Mouse (Mus musculus): ENCODE data around the gene Lrmda.

Gene Lrmda

DNA sequence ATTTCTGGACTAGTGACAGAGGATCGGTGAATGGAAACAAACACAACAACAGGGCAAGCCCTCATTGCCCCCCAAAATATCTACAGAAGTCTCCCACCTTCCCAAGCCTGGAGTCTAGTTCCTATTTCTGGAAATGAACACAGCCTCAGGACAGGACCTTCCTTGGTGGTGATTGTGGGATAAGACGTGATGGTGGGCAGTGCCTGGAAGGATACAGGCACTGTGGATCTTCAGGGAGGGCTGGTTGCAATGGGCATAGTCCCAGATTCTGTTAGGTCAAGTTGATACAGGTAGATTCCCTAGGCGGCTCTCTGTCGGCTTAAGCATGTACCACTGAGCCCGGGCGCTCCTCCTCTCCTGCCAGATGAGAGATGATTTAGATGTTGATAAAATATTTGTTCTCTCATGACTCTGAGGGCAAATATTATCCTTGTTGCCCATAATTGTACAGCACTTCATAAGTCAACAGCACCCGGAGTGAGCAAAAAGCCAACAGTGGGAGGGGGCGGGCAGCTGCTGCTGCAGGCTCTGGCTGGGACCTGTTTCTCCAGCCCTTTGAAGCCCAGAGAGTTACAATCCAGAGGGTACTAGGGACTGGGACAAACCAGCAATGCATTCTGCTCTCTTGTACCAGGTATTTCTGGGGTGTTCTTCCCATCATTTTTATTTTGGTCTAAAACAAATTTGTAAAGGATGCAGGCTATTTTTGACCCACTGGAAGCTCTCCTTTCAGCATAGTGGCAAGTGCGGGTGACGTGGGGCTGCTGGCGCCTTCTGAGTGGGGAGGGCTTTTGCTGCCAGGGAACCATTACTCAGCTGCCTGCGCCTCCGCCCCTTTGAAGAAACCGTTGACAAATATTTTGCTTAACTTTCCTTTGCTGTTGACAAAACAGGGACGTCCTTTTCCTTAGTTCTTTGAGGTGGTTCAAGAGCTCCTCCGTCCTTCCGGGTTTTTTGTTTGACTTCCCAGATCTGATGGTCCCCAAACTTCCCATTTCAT is 630.8 kb downstream of the Lrmda start:
- no peak for DNase-seq (ENCODE audit: low spot score)

DNA sequence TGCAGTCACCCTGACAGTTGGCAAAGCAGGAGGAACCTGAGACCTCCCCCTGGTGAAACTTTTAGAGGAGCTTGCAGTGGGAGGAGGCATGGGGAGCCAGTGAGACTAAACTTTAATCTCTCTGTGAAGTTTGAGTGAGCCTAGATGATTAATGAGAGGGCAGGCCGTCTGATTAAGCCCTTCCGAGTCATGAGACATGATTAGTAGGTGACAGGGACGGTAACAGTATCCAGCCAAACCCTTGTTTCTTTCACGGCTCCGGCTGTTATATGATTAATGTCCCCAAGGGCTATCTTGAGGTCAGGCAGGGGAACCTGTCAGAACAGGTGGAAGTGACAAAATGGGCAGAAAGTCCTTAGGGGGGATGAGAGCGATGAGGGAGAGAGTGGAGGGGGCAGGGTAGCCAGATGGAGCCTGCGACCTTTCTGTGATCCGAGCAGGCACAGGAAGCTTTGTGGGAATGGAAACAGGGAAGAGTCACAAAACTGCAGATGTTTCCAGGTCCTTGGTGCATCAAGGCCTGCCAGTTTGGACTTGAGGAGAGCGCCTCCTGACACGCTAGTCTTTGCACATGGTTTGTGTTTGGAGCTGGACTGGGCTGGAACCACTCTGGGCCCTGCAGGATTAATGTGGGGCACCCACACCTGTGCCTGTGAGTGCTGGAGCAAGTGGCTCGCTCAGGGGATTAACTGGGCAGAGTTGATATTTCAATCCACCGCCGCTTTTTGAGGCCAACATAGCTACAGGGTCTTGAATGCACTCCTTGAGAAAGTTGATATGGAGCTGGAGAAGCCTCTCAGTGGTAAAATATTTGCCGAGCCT is 631.8 kb downstream of the Lrmda start:
- DNase-seq (ENCODE audit: low spot score) = no peak

GRCm38 (mm10) chr14:22662496-22662895 is 643.0 kb downstream of the Lrmda start:
- no peak for DNase-seq (ENCODE audit: low spot score)

GRCm38 (mm10) chr14:22666437-22666836 is 646.9 kb downstream of the Lrmda start:
- no peak for DNase-seq (ENCODE audit: low spot score)

GRCm38 (mm10) chr14:22668302-22668701 is 648.8 kb downstream of the Lrmda start:
- DNase-seq (ENCODE audit: low spot score) = no peak

- DNase-seq (ENCODE audit: low spot score) = no peak
Observed at GRCm38 (mm10) chr14:22668711-22669110, 649.2 kb downstream of the Lrmda start.

DNA sequence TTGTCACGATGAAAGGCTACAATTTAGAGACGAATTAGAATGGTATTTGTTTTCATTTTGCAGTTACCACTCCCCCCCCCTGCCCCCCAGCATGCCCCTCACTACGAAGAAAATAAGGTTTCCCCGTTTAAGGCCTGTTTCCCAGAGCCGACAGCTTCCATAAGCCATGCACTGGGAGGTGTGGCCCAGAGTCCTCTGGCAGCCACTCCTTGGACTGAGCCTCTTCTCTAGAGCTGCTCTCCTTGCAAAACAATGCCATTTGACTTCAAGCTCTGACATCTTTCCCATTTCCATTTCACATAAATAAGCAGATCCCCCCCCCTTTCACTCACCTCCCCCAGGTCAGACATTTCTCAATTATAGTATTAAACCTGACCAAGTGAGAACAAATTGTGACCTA is 654.1 kb downstream of the Lrmda start:
- DNase-seq (ENCODE audit: low spot score) = no peak

- DNase-seq (ENCODE audit: low spot score) = no peak
Observed at GRCm38 (mm10) chr14:22679008-22679704, 659.6 kb downstream of the Lrmda start.

GRCm38 (mm10) chr14:22679705-22680643 is 660.5 kb downstream of the Lrmda start:
- no peak for DNase-seq (ENCODE audit: low spot score)

DNA sequence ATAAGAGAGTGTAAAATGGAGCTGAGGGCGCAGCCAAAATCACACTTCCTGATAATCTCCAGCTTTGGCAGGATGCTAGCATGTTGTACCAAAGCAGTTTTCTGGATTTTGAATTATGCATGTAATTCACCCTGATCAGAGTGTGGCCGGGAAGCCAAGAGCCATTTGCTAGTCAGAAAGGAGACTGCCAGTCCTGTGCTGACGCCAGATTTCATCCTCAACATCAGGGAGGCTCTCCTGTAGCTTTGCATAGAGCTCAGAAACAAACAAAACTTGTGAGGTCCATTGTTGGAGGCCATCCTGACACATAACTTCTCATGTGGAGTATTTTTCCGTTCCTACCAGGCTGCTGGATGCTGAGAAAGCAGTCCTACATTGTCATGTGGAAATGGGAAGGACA is 667.4 kb downstream of the Lrmda start:
- no peak for DNase-seq (ENCODE audit: low spot score)

- no peak for DNase-seq (ENCODE audit: low spot score)
Observed at GRCm38 (mm10) chr14:22688399-22688798, 668.9 kb downstream of the Lrmda start.

GRCm38 (mm10) chr14:22695448-22695847 is 675.9 kb downstream of the Lrmda start:
- no peak for DNase-seq (ENCODE audit: low spot score)

GRCm38 (mm10) chr14:22695931-22696365 is 676.4 kb downstream of the Lrmda start:
- no peak for DNase-seq (ENCODE audit: low spot score)

DNA sequence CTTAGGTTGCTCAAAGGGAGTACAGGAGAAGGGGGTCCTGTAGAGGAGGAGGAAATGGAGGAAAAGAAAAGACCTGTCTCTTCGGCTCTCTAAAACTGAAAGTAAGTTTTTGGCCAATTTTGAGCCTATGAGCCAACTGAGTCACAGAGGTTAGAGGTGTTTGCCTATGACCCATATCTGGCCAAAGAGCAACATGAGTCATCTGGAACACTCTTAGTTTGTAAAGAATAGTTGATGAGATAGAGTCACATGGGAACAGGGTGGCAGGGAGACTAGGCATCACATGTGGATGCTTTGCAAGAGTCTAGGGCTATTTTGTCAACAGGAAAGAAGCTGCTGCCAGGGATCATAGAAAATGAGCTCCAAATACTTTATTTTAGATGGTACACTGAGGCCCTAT is 680.7 kb downstream of the Lrmda start:
- DNase-seq (ENCODE audit: low spot score) = peak; percentile 67

- DNase-seq (ENCODE audit: low spot score) = no peak
Observed at GRCm38 (mm10) chr14:22700690-22701089, 681.2 kb downstream of the Lrmda start.

GRCm38 (mm10) chr14:22707958-22708701 is 688.6 kb downstream of the Lrmda start:
- no peak for DNase-seq (ENCODE audit: low spot score)

DNA sequence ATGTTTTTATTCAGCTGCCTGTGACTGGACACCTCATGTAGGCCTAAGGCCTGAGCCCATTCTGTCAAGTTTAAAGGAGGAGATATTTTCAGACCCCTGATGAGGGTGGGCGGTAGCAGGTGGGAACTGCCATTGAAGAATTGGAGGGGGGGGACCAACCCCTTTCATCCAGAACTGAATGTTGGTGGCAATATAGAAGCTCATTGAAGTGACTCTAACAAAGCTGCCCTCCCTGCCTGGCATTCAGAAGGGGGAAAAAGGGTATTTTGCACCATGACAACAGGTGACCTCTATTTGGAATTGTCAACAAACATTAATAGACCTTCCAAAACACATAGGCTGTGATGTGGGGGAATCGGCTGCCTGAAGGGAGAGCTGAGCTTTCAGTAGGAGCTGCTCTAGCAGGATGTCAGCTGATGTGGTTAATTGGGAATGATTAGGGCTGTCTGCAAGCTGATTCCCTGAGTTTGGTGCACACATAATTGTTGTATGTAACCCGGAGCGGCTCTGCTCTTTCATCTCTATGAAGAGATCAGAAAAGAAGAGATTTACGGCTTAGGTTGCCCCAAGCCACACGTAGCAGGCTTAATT is 690.7 kb downstream of the Lrmda start:
- no peak for DNase-seq (ENCODE audit: low spot score)

DNA sequence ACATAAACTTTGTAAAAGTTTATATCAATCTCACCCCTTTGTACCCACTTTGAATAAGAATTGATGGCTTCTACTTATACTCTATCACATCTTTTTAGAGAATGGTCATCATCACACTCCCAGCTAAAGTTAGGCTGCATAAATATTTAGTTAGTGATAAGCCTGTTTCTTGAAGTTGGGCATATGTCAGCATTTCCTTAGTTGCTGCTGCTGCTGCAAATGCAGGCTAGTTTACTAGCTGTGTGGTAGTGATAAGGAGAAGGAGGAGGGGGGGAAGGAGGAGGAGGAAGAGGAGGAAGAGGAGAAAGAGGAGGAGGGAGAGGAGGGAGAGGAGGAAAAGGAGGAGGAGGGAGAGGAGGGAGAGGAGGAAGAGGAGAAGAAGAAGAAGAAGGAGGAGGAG is 692.9 kb downstream of the Lrmda start:
- DNase-seq (ENCODE audit: low spot score) = no peak

DNA sequence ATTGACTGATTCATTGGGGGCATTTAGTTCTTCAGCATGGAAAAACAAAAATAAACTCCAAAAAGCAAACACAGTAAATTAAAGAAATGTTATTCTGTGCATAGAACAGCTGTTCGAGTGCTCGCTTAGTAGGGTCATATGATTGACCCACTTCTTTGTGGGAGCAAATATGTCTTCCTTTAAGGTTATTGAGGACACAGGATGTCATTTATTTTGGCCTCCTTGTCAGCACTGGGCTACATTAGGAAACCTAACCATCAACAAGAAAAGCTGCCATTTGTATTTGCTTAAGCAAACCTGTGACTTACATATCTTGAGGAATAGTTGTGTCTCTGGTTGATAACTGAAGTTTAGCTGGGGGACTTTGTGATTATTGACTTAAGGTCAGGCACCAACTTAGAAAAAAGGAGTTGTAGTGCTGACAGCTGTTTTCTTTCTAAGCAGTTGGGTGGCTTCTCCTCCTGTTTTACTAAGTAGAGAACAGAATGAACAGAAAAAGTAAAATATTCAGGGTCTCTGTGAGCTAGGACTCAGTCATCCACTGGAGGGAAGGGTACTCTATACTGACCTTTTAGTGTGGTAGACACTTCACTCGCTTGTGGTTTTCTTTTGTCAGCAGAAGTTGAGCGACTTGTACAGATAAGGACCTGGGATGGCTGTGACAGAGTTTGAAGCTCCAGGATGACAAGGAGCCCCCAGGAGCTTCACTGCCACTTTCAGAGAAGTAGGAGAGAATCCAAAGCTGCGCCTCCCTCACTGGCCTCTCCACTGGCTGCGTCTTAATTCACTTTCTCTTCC is 696.3 kb downstream of the Lrmda start:
- no peak for DNase-seq (ENCODE audit: low spot score)
